Mouse (Mus musculus): ENCODE results near the gene Vps53. TPM values are rescaled to one million over a fixed set of nuclear protein-coding genes. Genes with fewer than 3 reads are reported as not detected.
"Not testable (repeated sequence)": the region's sequence is repeated elsewhere in the genome, so short reads cannot be mapped to it uniquely, and the experiment has no call there.

The Vps53 gene
- polyA plus RNA-seq, 1 experiment, result not detected

DNA sequence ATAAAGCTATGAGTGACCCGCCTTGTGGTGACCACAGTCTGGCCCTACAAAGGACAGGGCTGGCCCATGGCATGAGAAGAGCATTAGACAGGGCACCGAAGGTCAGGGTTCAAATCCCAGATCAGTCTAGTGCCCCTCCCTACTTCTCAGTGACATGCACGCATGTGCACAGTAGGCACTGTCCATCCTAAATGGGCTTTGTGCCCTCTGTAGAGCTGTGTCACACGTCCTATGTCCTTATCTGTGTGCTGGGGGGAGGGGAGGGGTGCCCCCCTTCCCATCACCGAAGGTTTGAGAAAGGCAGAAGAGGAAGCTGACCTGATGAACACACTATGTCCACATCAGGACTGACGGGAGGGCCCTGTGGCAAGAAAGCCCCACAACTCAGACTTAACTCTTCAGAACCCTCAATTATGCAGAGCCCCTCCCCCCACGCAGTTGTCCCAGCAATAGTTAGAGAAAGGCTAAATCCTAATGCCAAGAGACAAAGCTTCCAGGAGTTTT is 154.3 kb downstream of the Vps53 start:
- Histone ChIP-seq H3K27ac (ENCODE audit: insufficient read depth, low read depth, low read length) (no peak overlapping the region), H3K4me3 (ENCODE audit: insufficient read depth, low read depth, low read length) (no peak overlapping the region), H3K4me1 (ENCODE audit: control insufficient read depth, insufficient read depth, low read length) (peaks cover 9% of the 10 kb centered on the region)
- TF ChIP-seq CTCF (IDR thresholded peaks at IDR 0.05; ENCODE audit: insufficient read depth, low read depth, low read length), result no peak
- no peak for TF ChIP-seq POLR2A (IDR thresholded peaks at IDR 0.05; ENCODE audit: insufficient read depth, low read depth, low read length)
- WGBS, result 73% methylated on average over 7 of the region's 7 CpGs

DNA sequence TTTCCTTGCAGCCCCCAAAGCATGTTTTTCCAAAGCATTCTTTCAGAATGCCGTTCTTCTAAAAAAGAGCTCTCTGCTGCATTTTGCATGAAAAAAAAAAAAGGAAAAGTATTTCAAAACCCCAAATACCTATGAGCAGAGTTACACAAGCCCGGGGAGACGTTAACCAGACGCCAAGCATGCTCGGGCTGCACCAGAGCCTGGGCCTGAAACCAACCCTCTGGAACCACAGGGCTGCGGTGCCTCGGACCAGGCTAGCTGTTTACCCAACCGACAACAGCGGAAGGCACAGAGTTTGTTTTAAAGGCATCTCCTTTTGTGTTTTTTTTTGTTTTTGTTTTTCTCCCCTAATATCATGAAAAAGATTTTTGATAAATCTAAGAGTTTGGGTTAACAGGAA is 158.5 kb downstream of the Vps53 start:
- WGBS, result 86% methylated on average over 9 of the region's 9 CpGs

DNA sequence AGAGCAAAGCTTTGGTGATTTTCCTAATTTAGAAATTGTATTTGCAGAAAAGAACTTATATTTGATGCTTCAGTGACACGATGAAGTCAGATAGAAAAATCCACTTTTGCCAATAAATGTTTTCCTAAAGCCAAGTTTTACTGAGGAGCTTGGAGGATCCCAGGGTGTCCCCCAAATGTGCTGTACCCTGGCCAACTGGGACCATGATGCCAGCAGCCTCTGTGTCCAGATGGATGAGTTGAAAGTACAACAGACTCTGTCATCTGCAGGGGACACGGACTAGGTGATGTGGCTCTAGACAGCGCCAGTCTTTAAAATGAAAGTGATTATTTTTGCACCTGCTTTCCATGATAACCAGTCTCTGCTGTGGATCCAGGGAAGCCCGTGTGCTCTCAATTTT is 159.6 kb downstream of the Vps53 start:
- Histone ChIP-seq H3K4me1 (ENCODE audit: control insufficient read depth, insufficient read depth, low read length) (no peaks in the 10 kb centered on the region), H3K27ac (ENCODE audit: insufficient read depth, low read depth, low read length) (no peak overlapping the region), H3K4me3 (ENCODE audit: insufficient read depth, low read depth, low read length) (no peak overlapping the region)
- TF ChIP-seq CTCF (IDR thresholded peaks at IDR 0.05; ENCODE audit: insufficient read depth, low read depth, low read length) (no peak), POLR2A (IDR thresholded peaks at IDR 0.05; ENCODE audit: insufficient read depth, low read depth, low read length) (no peak)
- 84% methylated on average over 4 of the region's 4 CpGs for WGBS

More for the DNA sequence above, 158.5 kb downstream of the Vps53 start:
- Histone ChIP-seq H3K4me3 (ENCODE audit: insufficient read depth, low read depth, low read length) (no peak overlapping the region), H3K4me1 (ENCODE audit: control insufficient read depth, insufficient read depth, low read length) (no peaks in the 10 kb centered on the region), H3K27ac (ENCODE audit: insufficient read depth, low read depth, low read length) (no peak overlapping the region)
- TF ChIP-seq CTCF (IDR thresholded peaks at IDR 0.05; ENCODE audit: insufficient read depth, low read depth, low read length) (no peak), POLR2A (IDR thresholded peaks at IDR 0.05; ENCODE audit: insufficient read depth, low read depth, low read length) (no peak)

DNA sequence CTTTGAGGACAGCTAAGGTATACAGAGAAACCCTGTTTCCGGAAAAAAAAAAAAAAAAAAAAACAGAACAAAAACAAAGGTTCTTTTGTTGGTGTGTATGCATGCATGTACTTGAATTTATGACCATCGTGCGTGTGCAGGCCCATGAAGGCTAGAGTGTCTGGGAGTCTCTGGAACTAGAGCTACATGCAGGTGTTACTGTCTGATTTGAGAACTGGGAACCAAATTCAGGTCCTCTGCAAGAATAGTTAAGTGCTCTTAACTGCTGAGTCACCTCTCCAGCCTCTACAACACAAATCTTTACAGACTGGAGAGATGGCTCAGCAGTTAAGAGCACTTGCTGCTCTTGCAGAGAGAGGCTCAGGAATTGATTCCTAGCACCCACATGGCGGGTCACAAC is 163.6 kb downstream of the Vps53 start:
- Histone ChIP-seq H3K27ac (ENCODE audit: insufficient read depth, low read depth, low read length) (no peak overlapping the region), H3K4me1 (ENCODE audit: control insufficient read depth, insufficient read depth, low read length) (no peaks in the 10 kb centered on the region), H3K4me3 (ENCODE audit: insufficient read depth, low read depth, low read length) (no peak overlapping the region)
- WGBS, result 73% methylated on average over 4 of the region's 4 CpGs
- TF ChIP-seq CTCF (IDR thresholded peaks at IDR 0.05; ENCODE audit: insufficient read depth, low read depth, low read length), result no peak
- TF ChIP-seq POLR2A (IDR thresholded peaks at IDR 0.05; ENCODE audit: insufficient read depth, low read depth, low read length), result no peak

DNA sequence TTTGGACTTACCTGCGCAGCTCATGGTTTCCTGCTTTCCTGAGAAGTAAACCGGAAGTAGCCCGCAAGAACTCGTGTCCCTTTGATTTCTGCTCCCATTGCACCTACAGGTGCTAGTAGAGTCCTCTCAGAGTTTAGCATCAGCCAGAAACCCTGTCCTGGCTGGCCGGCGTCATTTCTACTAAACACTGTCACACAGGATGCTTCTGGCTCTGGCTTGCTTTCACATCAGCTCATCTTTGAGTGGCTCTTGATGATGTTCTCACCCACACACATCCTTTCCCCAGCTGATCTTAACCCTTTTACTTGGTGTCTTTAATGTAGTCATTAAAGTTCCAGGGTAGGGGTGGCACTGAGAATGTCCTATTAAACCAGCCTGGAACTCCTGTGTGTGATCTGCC is 164.2 kb downstream of the Vps53 start:
- TF ChIP-seq POLR2A (IDR thresholded peaks at IDR 0.05; ENCODE audit: insufficient read depth, low read depth, low read length) (no peak), CTCF (IDR thresholded peaks at IDR 0.05; ENCODE audit: insufficient read depth, low read depth, low read length) (no peak)
- 95% methylated on average over 6 of the region's 6 CpGs for WGBS
- no peaks in the 10 kb centered on the region for H3K4me1 ChIP-seq (ENCODE audit: control insufficient read depth, insufficient read depth, low read length)
- H3K4me3 ChIP-seq (ENCODE audit: insufficient read depth, low read depth, low read length), result no peak overlapping the region
- H3K27ac ChIP-seq (ENCODE audit: insufficient read depth, low read depth, low read length), result no peak overlapping the region

DNA sequence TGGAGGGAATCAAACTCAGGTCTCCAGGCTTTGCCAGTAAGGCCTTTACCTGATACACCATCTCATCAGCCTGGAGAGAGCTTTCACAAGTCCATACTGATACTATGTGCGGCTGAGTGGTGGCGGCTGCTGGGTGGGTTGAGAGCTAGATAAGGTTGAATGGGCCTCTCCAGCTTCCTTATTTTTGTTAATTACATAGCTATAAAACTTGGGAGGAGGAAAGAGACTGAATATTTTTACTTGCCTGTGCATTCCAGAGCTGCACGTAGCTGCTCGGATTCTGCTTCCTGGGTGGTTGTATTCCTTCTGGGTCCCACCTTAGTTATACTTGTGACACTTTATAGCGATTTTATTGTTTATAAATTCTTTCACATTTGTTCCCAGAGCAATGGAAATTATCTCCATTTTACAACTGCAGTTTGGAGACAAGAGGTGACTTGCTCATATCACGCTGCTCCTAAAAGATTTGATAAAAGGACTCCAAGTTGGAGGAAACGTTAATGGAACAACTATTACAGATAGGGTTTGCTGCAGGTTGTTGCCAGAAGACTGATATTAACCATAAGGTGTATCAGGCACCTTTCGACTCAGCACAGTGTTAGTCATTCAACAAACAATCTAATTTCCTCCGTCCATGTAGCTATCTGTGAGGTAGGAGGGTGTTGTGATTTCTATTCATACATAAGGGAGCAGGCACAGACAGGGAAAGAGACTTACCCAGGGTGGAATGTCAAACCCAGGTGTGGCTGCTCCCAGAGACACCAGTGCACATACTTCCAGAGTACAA is 168.4 kb downstream of the Vps53 start:
- WGBS, result 84% methylated on average over 9 of the region's 9 CpGs
- no peak overlapping the region for H3K27ac ChIP-seq (ENCODE audit: insufficient read depth, low read depth, low read length)
- TF ChIP-seq POLR2A (IDR thresholded peaks at IDR 0.05; ENCODE audit: insufficient read depth, low read depth, low read length), result no peak
- no peak for TF ChIP-seq CTCF (IDR thresholded peaks at IDR 0.05; ENCODE audit: insufficient read depth, low read depth, low read length)

DNA sequence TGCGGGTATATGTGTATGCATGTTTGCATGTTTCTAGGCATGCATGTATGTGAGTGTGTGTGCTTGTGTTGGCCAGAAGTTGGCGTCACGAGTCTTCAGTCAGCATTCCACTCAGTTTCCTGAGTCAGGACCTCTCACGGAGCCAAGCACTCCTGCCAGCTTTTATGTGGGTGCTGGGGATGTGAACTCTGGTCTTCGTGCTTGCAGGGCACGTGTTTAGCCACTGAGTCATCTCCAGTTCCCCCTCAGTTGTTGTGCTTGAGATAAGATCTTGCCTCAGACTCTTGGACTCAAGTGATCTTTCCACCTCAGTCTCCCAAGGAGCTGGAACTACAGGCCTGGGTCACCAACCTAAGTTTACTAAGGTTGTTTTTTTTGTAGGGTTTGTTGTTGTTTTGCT is 170.3 kb downstream of the Vps53 start:
- WGBS, result 85% methylated on average over 6 of the region's 6 CpGs
- Histone ChIP-seq H3K4me3 (ENCODE audit: insufficient read depth, low read depth, low read length) (no peak overlapping the region), H3K27ac (ENCODE audit: insufficient read depth, low read depth, low read length) (no peak overlapping the region), H3K4me1 (ENCODE audit: control insufficient read depth, insufficient read depth, low read length) (no peaks in the 10 kb centered on the region)
- no peak for TF ChIP-seq CTCF (IDR thresholded peaks at IDR 0.05; ENCODE audit: insufficient read depth, low read depth, low read length)
- TF ChIP-seq POLR2A (IDR thresholded peaks at IDR 0.05; ENCODE audit: insufficient read depth, low read depth, low read length), result no peak

More for the DNA sequence above, 168.4 kb downstream of the Vps53 start:
- no peak overlapping the region for H3K4me3 ChIP-seq (ENCODE audit: insufficient read depth, low read depth, low read length)
- no peaks in the 10 kb centered on the region for H3K4me1 ChIP-seq (ENCODE audit: control insufficient read depth, insufficient read depth, low read length)

DNA sequence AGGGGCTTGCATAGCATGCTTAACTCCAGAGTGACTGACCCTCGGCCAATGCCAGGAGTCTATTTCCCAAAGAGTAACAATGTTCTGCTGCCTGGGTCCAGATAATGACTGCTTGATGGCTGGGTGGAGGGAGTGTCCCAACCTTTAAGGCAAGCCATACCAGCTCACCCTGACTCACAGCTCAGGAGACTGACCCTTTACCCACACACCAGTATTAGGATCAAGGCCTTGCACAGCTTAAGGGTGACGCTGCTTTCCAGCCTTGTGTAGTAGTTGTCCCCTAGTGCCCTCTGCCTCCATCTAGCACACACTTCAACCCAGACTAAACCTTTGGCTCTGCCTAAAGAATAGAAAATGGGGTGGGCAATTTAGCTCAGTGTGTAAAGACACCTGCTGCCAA is 171.3 kb downstream of the Vps53 start:
- Histone ChIP-seq H3K4me1 (ENCODE audit: control insufficient read depth, insufficient read depth, low read length) (no peaks in the 10 kb centered on the region), H3K4me3 (ENCODE audit: insufficient read depth, low read depth, low read length) (no peak overlapping the region), H3K27ac (ENCODE audit: insufficient read depth, low read depth, low read length) (no peak overlapping the region)
- TF ChIP-seq CTCF (IDR thresholded peaks at IDR 0.05; ENCODE audit: insufficient read depth, low read depth, low read length) (no peak), POLR2A (IDR thresholded peaks at IDR 0.05; ENCODE audit: insufficient read depth, low read depth, low read length) (no peak)
- 90% methylated on average over 2 of the region's 2 CpGs for WGBS

DNA sequence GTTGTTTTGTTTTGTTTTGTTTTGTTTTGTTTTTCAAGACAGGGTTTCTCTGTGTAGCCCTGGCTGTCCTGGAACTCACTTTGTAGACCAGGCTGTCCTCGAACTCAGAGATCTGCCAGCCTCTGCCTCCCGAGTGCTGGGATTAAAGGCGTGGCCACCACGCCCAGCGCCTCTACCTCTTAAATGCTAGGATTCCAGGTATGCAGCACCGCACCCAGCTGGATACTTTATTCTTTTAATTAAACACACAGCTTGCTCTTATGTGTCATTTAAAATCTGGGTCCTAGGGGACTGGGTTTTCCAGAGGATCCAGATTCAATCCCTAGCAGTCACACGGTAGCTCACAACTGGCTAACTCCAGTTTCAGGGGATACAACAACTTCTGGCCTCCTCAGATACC is 175.2 kb downstream of the Vps53 start:
- not testable (repeated sequence) for H3K27ac ChIP-seq (ENCODE audit: insufficient read depth, low read depth, low read length); H3K4me1 ChIP-seq (ENCODE audit: control insufficient read depth, insufficient read depth, low read length); H3K4me3 ChIP-seq (ENCODE audit: insufficient read depth, low read depth, low read length)
- WGBS, result 95% methylated on average over 7 of the region's 7 CpGs
